Mouse (Mus musculus) megakaryocyte, embryonic 14.5 days (primary cell): Measurements from ENCODE around the gene Tmem151b.

Experiments
- FLI1 ChIP-seq: IDR thresholded peaks from 2 replicates; pipeline ENCODE4 v1.6.1; 2012; ENCODE audit warnings: low read length, inconsistent platforms, mixed read lengths
- GATA1 ChIP-seq: IDR thresholded peaks from 3 replicates; pipeline ENCODE4 v1.6.1; 2012; ENCODE audit warnings: mixed read lengths, low read length, inconsistent platforms, borderline replicate concordance

- TF ChIP-seq GATA1, result no peak
- no peak for TF ChIP-seq FLI1
These were observed 16.6 kb downstream of the Tmem151b start for GRCm38 (mm10) chr17:45532896-45533295.
